Mouse (Mus musculus) ES-Bruce4 (cell line): ENCODE measurements at regions not wholly inside any gene's neighbourhood (a gene's known extent, or its start where the extent isn't known, plus 50 kb on each side); places are given as distances from the start of the nearest gene placed in this dataset.

Source experiments
- H3K27ac ChIP-seq: 2 replicates; pipeline ENCODE4 v1.5.1; 2012; ENCODE audit warnings: low read length, inconsistent platforms; ENCODE audit not compliant: insufficient read depth
- H3K27me3 ChIP-seq: 2 replicates; pipeline ENCODE4 v1.6.1; 2012; ENCODE audit warnings: mild to moderate bottlenecking, low read length, inconsistent platforms; ENCODE audit not compliant: control insufficient read depth, poor library complexity, insufficient read depth, severe bottlenecking
- H3K36me3 ChIP-seq: 2 replicates; pipeline ENCODE4 v1.6.1; 2012; ENCODE audit warnings: inconsistent platforms, mild to moderate bottlenecking, low read length, moderate library complexity; ENCODE audit not compliant: control insufficient read depth, poor library complexity, insufficient read depth, severe bottlenecking
- H3K4me1 ChIP-seq: one replicate; pipeline ENCODE4 v1.8.1; 2011; ENCODE audit warnings: low read length; ENCODE audit not compliant: control insufficient read depth, insufficient read depth
- H3K4me3 ChIP-seq: 2 replicates; pipeline ENCODE4 v1.5.1; 2011; ENCODE audit warnings: low read depth, mild to moderate bottlenecking, low read length
- H3K9ac ChIP-seq: 2 replicates; pipeline ENCODE4 v1.6.1; 2012; ENCODE audit warnings: low read depth, mild to moderate bottlenecking, inconsistent platforms; ENCODE audit not compliant: poor library complexity, severe bottlenecking
- H3K9me3 ChIP-seq: replicated peaks from 2 replicates; pipeline ENCODE4 v1.6.1; 2012; ENCODE audit warnings: mild to moderate bottlenecking, low read length, inconsistent platforms; ENCODE audit not compliant: control insufficient read depth, poor library complexity, insufficient read depth, severe bottlenecking
- CTCF ChIP-seq: IDR thresholded peaks from one replicate; pipeline ENCODE4 v1.8.1; 2011; ENCODE audit warnings: low read depth, low read length
- EP300 ChIP-seq: IDR thresholded peaks from 2 replicates; pipeline ENCODE4 v1.6.1; 2011; ENCODE audit warnings: low read depth, low read length; ENCODE audit not compliant: insufficient read depth
- POLR2A ChIP-seq: IDR thresholded peaks from one replicate; pipeline ENCODE4 v1.8.1; 2011; ENCODE audit warnings: low read length; ENCODE audit not compliant: insufficient read depth

GRCm38 (mm10) chr3:132017485-132018261, 67.4 kb upstream of the Dkk2 start:
- Histone ChIP-seq H3K9ac (no peak overlapping the region), H3K27ac (no peak overlapping the region), H3K4me3 (no peak overlapping the region), H3K4me1 (no peaks in the 10 kb centered on the region), H3K9me3 (no peaks in the 10 kb centered on the region), H3K36me3 (no peaks in the 10 kb centered on the region), H3K27me3 (no peaks in the 10 kb centered on the region)
- TF ChIP-seq EP300 (no peak), POLR2A (no peak), CTCF (no peak)

GRCm38 (mm10) chr3:132018505-132018904, 66.6 kb upstream of the Dkk2 start:
- H3K27ac ChIP-seq, result no peak overlapping the region
- no peak overlapping the region for H3K4me3 ChIP-seq
- H3K4me1 ChIP-seq, result no peaks in the 10 kb centered on the region
- no peak for TF ChIP-seq POLR2A
- TF ChIP-seq EP300, result no peak
- no peak for TF ChIP-seq CTCF
- H3K9ac ChIP-seq, result no peak overlapping the region
- no peaks in the 10 kb centered on the region for H3K9me3 ChIP-seq
- H3K27me3 ChIP-seq, result no peaks in the 10 kb centered on the region
- no peaks in the 10 kb centered on the region for H3K36me3 ChIP-seq

- H3K4me3 ChIP-seq, result no peak overlapping the region
Measured at GRCm38 (mm10) chr3:132022032-132022431, 63.1 kb upstream of the Dkk2 start.

GRCm38 (mm10) chr3:132023342-132023741, 61.8 kb upstream of the Dkk2 start:
- Histone ChIP-seq H3K27me3 (no peaks in the 10 kb centered on the region), H3K9ac (no peak overlapping the region), H3K36me3 (no peaks in the 10 kb centered on the region), H3K9me3 (no peaks in the 10 kb centered on the region), H3K4me3 (no peak overlapping the region), H3K27ac (no peak overlapping the region), H3K4me1 (no peaks in the 10 kb centered on the region)
- TF ChIP-seq EP300, result no peak
- TF ChIP-seq POLR2A, result no peak

More at GRCm38 (mm10) chr3:132022032-132022431, 63.1 kb upstream of the Dkk2 start:
- no peak overlapping the region for H3K27ac ChIP-seq
- no peaks in the 10 kb centered on the region for H3K36me3 ChIP-seq
- TF ChIP-seq POLR2A, result no peak
- TF ChIP-seq EP300, result no peak
- no peak for TF ChIP-seq CTCF
- H3K9me3 ChIP-seq, result no peaks in the 10 kb centered on the region
- no peaks in the 10 kb centered on the region for H3K4me1 ChIP-seq
- no peaks in the 10 kb centered on the region for H3K27me3 ChIP-seq
- no peak overlapping the region for H3K9ac ChIP-seq

- Histone ChIP-seq H3K36me3 (no peaks in the 10 kb centered on the region), H3K4me1 (no peaks in the 10 kb centered on the region), H3K27me3 (no peaks in the 10 kb centered on the region), H3K9me3 (no peaks in the 10 kb centered on the region), H3K9ac (no peak overlapping the region), H3K4me3 (no peak overlapping the region), H3K27ac (no peak overlapping the region)
- TF ChIP-seq EP300 (no peak), CTCF (no peak), POLR2A (no peak)
Measured at GRCm38 (mm10) chr3:132029112-132029511, 56.0 kb upstream of the Dkk2 start.

GRCm38 (mm10) chr3:132033078-132033713, 51.9 kb upstream of the Dkk2 start:
- H3K36me3 ChIP-seq, result no peaks in the 10 kb centered on the region
- no peaks in the 10 kb centered on the region for H3K27me3 ChIP-seq
- H3K9me3 ChIP-seq, result no peaks in the 10 kb centered on the region
- H3K4me3 ChIP-seq, result no peak overlapping the region
- H3K27ac ChIP-seq, result no peak overlapping the region
- no peak overlapping the region for H3K9ac ChIP-seq
- TF ChIP-seq CTCF (no peak), EP300 (no peak), POLR2A (no peak)
- H3K4me1 ChIP-seq, result no peaks in the 10 kb centered on the region
